8 mouse cellular contexts compared by ENCODE assay signal in genomic region chr12:106955778-106956177, GRCm38 (mm10).
DNase-seq lines count a peak whose midpoint lies in the region; ATAC-seq and TF ChIP-seq lines count a peak whose summit lies in the region.

No protein-coding gene starts in this region.

- no peak overlapping the region for H3K4me3 ChIP-seq in forebrain, embryonic 13.5 days
- H3K4me3 ChIP-seq in forebrain, embryonic 10.5 days = no peak overlapping the region
- no peak overlapping the region for H3K4me3 ChIP-seq in limb, embryonic 14.5 days (replicated peaks; ENCODE audit: low read length)

- no peak for TF ChIP-seq POLR2A in brain, embryonic 14.5 days (IDR thresholded peaks at IDR 0.05; ENCODE audit: borderline replicate concordance, extremely low read depth, insufficient read depth, insufficient read length, poor library complexity, severe bottlenecking)
- TF ChIP-seq POLR2A in limb, embryonic 14.5 days (IDR thresholded peaks at IDR 0.05; ENCODE audit: borderline replicate concordance, extremely low read depth, insufficient read depth, insufficient read length) = no peak

- intact Hi-C loops in gastrocnemius, postnatal 14 days (cut with DNase I; ENCODE audit: low total_unique reads) = no loop called here

- WGBS in forebrain, embryonic 13.5 days = 44% methylated on average over 12 of the region's 12 CpGs
- WGBS in forebrain, embryonic 10.5 days = 89% methylated on average over 12 of the region's 12 CpGs
- WGBS in limb, embryonic 14.5 days = 38% methylated on average over 12 of the region's 12 CpGs

- no peaks in the 10 kb centered on the region for H3K36me3 ChIP-seq in forebrain, embryonic 13.5 days (ENCODE audit: poor library complexity, severe bottlenecking)
- H3K36me3 ChIP-seq in forebrain, embryonic 10.5 days (replicated peaks) = no peaks in the 10 kb centered on the region
- H3K36me3 ChIP-seq in limb, embryonic 14.5 days (ENCODE audit: control insufficient read depth, insufficient read depth, low read length) = no peaks in the 10 kb centered on the region

- TF ChIP-seq CTCF in brain, embryonic 14.5 days (IDR thresholded peaks at IDR 0.05; ENCODE audit: borderline replicate concordance, extremely low read depth, insufficient read depth, insufficient read length) = no peak

- DNase-seq in forebrain, embryonic 10.5 days (ENCODE audit: extremely low spot score, low spot score) = no peak
- peak; percentile 97 for DNase-seq in brain, embryonic 14.5 days (ENCODE audit: low read depth)
- peak; percentile 19 for DNase-seq in gastrocnemius, postnatal 14 days
- DNase-seq in kidney, postnatal 10 days = peak; percentile 69
- peak; percentile 87 for DNase-seq in limb, embryonic 14.5 days (ENCODE audit: low spot score)
- DNase-seq in retina, postnatal 7 days (ENCODE audit: low read depth, low spot score) = peak; percentile 59
- no peak for DNase-seq in spleen, adult 18-20 months

- H3K4me2 ChIP-seq in forebrain, embryonic 13.5 days = no peak overlapping the region
- no peak overlapping the region for H3K4me2 ChIP-seq in limb, embryonic 14.5 days (replicated peaks; ENCODE audit: low read depth, low read length, severe bottlenecking)

- H3K4me1 ChIP-seq in forebrain, embryonic 13.5 days = peaks cover 46% of the 10 kb centered on the region
- H3K4me1 ChIP-seq in forebrain, embryonic 10.5 days = peaks cover 14% of the 10 kb centered on the region
- peaks cover 12% of the 10 kb centered on the region for H3K4me1 ChIP-seq in limb, embryonic 14.5 days (ENCODE audit: control insufficient read depth, insufficient read depth, low read length)

- H3K27me3 ChIP-seq in forebrain, embryonic 13.5 days = no peaks in the 10 kb centered on the region
- 0 out of 2 replicates have a peak, but pooled peaks cover 10% of the 10 kb centered on the region for H3K27me3 ChIP-seq in forebrain, embryonic 10.5 days (ENCODE audit: poor library complexity, severe bottlenecking)
- H3K27me3 ChIP-seq in limb, embryonic 14.5 days (ENCODE audit: control insufficient read depth, insufficient read depth, low read length) = no peaks in the 10 kb centered on the region

- H3K9ac ChIP-seq in forebrain, embryonic 13.5 days = no peak overlapping the region
- no peak overlapping the region for H3K9ac ChIP-seq in limb, embryonic 14.5 days (ENCODE audit: low read depth, low read length, severe bottlenecking)

- H3K9me3 ChIP-seq in forebrain, embryonic 13.5 days (replicated peaks) = no peaks in the 10 kb centered on the region
- no peaks in the 10 kb centered on the region for H3K9me3 ChIP-seq in forebrain, embryonic 10.5 days
- H3K9me3 ChIP-seq in limb, embryonic 14.5 days (ENCODE audit: control insufficient read depth, low read length) = no peaks in the 10 kb centered on the region

- H3K27ac ChIP-seq in forebrain, embryonic 13.5 days = peak overlapping the region; percentile 83
- no peak overlapping the region for H3K27ac ChIP-seq in forebrain, embryonic 10.5 days
- H3K27ac ChIP-seq in limb, embryonic 14.5 days (replicated peaks; ENCODE audit: low read depth, low read length) = no peak overlapping the region

- peak; percentile 89 for ATAC-seq in forebrain, embryonic 13.5 days
- peak; percentile 63; the same call in 1 of the 2 replicates for ATAC-seq in limb, embryonic 14.5 days (ENCODE audit: low FRiP score, low read depth)

Comparison
In these comparisons a context has a peak if more than half of its experiments do, and no peak if none do; other contexts are left out.
1. DNase-seq: peak in brain, embryonic 14.5 days (single experiment), gastrocnemius, postnatal 14 days (single experiment), kidney, postnatal 10 days (single experiment), limb, embryonic 14.5 days (single experiment) and retina, postnatal 7 days (single experiment); none in forebrain, embryonic 10.5 days (single experiment) and spleen, adult 18-20 months (0 of 2).